Mouse (Mus musculus) CH12.LX (cell line): ENCODE data around the gene Pdcd7.

ENCODE experiments used
- CTCF ChIP-seq, 2 experiments: IDR thresholded peaks in 1 of 2; conservative IDR thresholded peaks in 1 of 2; 2 replicates each; pipeline ENCODE4 v1.5.1; 2011 to 2012; ENCODE audit warnings: low read depth in 2 of 2, low read length in 2 of 2, improper control_type of control experiment in 1 of 2, inconsistent platforms in 1 of 2, mild to moderate bottlenecking in 1 of 2, moderate library complexity in 1 of 2
- EP300 ChIP-seq: IDR thresholded peaks from 2 replicates; pipeline ENCODE4 v1.6.1; 2011; ENCODE audit warnings: low read length, improper control_type of control experiment
- MAZ ChIP-seq: IDR thresholded peaks from 2 replicates; pipeline ENCODE4 v1.6.1; 2012; ENCODE audit warnings: low read depth, mild to moderate bottlenecking, inconsistent platforms, low read length, improper control_type of control experiment, moderate library complexity
- MXI1 ChIP-seq: IDR thresholded peaks from 2 replicates; pipeline ENCODE4 v1.6.1; 2011; ENCODE audit warnings: mild to moderate bottlenecking, low read depth, low read length, improper control_type of control experiment
- NRF1 ChIP-seq: IDR thresholded peaks from 2 replicates; pipeline ENCODE4 v1.6.1; 2014; ENCODE audit warnings: low read depth, mild to moderate bottlenecking, inconsistent platforms, low read length, improper control_type of control experiment, moderate library complexity
- POLR2AphosphoS2 ChIP-seq: IDR thresholded peaks from 2 replicates; pipeline ENCODE4 v1.6.1; 2011; ENCODE audit warnings: low read depth, low read length, improper control_type of control experiment
- TCF12 ChIP-seq: IDR thresholded peaks from 2 replicates; pipeline ENCODE4 v1.6.1; 2014; ENCODE audit warnings: low read depth, mild to moderate bottlenecking, inconsistent platforms, low read length, improper control_type of control experiment
- ZC3H11A ChIP-seq: IDR thresholded peaks from 2 replicates; pipeline ENCODE4 v1.6.1; 2012; ENCODE audit warnings: low read depth, mild to moderate bottlenecking, inconsistent platforms, low read length, improper control_type of control experiment
- ZNF384 ChIP-seq: IDR thresholded peaks from 2 replicates; pipeline ENCODE4 v1.6.1; 2012; ENCODE audit warnings: low read depth, low read length, improper control_type of control experiment, inconsistent platforms

GRCm38 (mm10) chr9:65356971-65357370 is 11.1 kb downstream of the Pdcd7 start:
- TF ChIP-seq NRF1, result no peak
- no peak for TF ChIP-seq EP300
- no peak for TF ChIP-seq ZC3H11A
- no peak for TF ChIP-seq MXI1
- no peak for TF ChIP-seq CTCF (conservative IDR thresholded peaks at IDR 0.05 in 1 of 2, IDR thresholded peaks at IDR 0.05 in 1 of 2; ENCODE audit: low read depth in 2 of 2, low read length in 2 of 2)
- no peak for TF ChIP-seq TCF12
- no peak for TF ChIP-seq POLR2AphosphoS2
- no peak for TF ChIP-seq MAZ
- no peak for TF ChIP-seq ZNF384
